ENCODE assay signal across 38 mouse cellular contexts in genomic region chr13:26769424-26769823, GRCm38 (mm10). TPM values are rescaled to one million over a fixed set of nuclear protein-coding genes. Genes with fewer than 3 reads are reported as not detected.
A peak's percentile ranks its signal among the peaks of the same experiment; 100 is the strongest.
DNase-seq lines count a peak whose midpoint lies in the region; ATAC-seq lines count a peak whose summit lies in the region.
"Had no signal": no experiment of that assay in that cellular context is flagged by ENCODE, and none has a peak within 500 bp of the region (broad histone marks: within the 10 kb centered on the region; RNA-seq: fewer than 3 reads in every experiment).

No protein-coding gene starts in this region.

- no peaks in the 10 kb centered on the region for H3K36me3 ChIP-seq in forebrain, embryonic 10.5 days (replicated peaks)
- H3K36me3 ChIP-seq in forebrain, embryonic 14.5 days (ENCODE audit: control insufficient read depth, insufficient read depth, low read length), result no peaks in the 10 kb centered on the region
- H3K36me3 ChIP-seq: embryonic facial prominence, embryonic 15.5 days; heart, embryonic 12.5 days; hindbrain, embryonic 15.5 days; kidney, embryonic 15.5 days; limb, embryonic 15.5 days; liver, embryonic 15.5 days had no signal

- no peaks in the 10 kb centered on the region for H3K27me3 ChIP-seq in forebrain, embryonic 10.5 days (ENCODE audit: poor library complexity, severe bottlenecking)
- H3K27me3 ChIP-seq in forebrain, embryonic 14.5 days (replicated peaks; ENCODE audit: control insufficient read depth, insufficient read depth, low read length), result no peaks in the 10 kb centered on the region
- H3K27me3 ChIP-seq: embryonic facial prominence, embryonic 15.5 days; forebrain, embryonic 13.5 days; heart, embryonic 12.5 days; hindbrain, embryonic 15.5 days; kidney, embryonic 15.5 days; limb, embryonic 15.5 days; liver, embryonic 15.5 days had no signal

- no peak overlapping the region for H3K4me2 ChIP-seq in forebrain, embryonic 14.5 days (ENCODE audit: low read length)
- H3K4me2 ChIP-seq: embryonic facial prominence, embryonic 15.5 days; forebrain, embryonic 13.5 days; heart, embryonic 12.5 days; hindbrain, embryonic 15.5 days; kidney, embryonic 15.5 days; limb, embryonic 15.5 days; liver, embryonic 15.5 days; lung, embryonic 14.5 days had no signal

- 0 out of 2 replicates have a peak overlapping the region, but pooled peaks have one; percentile 8 for H3K27ac ChIP-seq in forebrain, embryonic 10.5 days
- H3K27ac ChIP-seq in forebrain, embryonic 14.5 days (ENCODE audit: low read depth, low read length), result no peak overlapping the region
- H3K27ac ChIP-seq: embryonic facial prominence, embryonic 15.5 days; forebrain, embryonic 13.5 days; hindbrain, embryonic 15.5 days; kidney, embryonic 15.5 days; layer of hippocampus, adult 2 months; limb, embryonic 15.5 days; liver, embryonic 15.5 days; stomach, postnatal 0 days had no signal

- H3K4me1 ChIP-seq in forebrain, embryonic 10.5 days, result no peaks in the 10 kb centered on the region
- H3K4me1 ChIP-seq in forebrain, embryonic 14.5 days (ENCODE audit: control insufficient read depth, insufficient read depth, low read length), result no peaks in the 10 kb centered on the region
- H3K4me1 ChIP-seq: embryonic facial prominence, embryonic 15.5 days; forebrain, embryonic 13.5 days; heart, embryonic 12.5 days; hindbrain, embryonic 15.5 days; kidney, embryonic 15.5 days; limb, embryonic 15.5 days; liver, embryonic 15.5 days had no signal

- no peak for DNase-seq in forebrain, embryonic 10.5 days (ENCODE audit: extremely low spot score, low spot score)
- no peak for DNase-seq in forebrain, embryonic 14.5 days (ENCODE audit: low spot score)
- peak; percentile 8 for DNase-seq in thymus, postnatal 4 days
- no peak for DNase-seq in thymus, postnatal 36 days
- DNase-seq in right cerebral cortex, adult 2 months (ENCODE audit: low spot score in 2 of 2), result no peak
- DNase-seq: adrenal gland, postnatal 10 days; cerebellum, adult 11 months; cerebellum, adult 9-11 months; embryo, embryonic 11 days; gastrocnemius, postnatal 25 days; heart, adult 18-20 months; kidney, adult 18-20 months; kidney, postnatal 36 days; left cerebral cortex, postnatal 4 days; lung, embryonic 14.5 days; lung, postnatal 14 days; midbrain, embryonic 14.5 days; retina, postnatal 1 day; spleen, adult 18-20 months; thymus, postnatal 14 days had no signal

- 95% methylated on average over 15 of the region's 15 CpGs for whole genome bisulfite sequencing in forebrain, embryonic 10.5 days
- 97% methylated on average over 15 of the region's 15 CpGs for WGBS in forebrain, embryonic 14.5 days

- H3K4me3 ChIP-seq in forebrain, embryonic 10.5 days, result no peak overlapping the region
- no peak overlapping the region for H3K4me3 ChIP-seq in forebrain, embryonic 14.5 days (ENCODE audit: low read depth, low read length)
- H3K4me3 ChIP-seq: embryonic facial prominence, embryonic 15.5 days; forebrain, embryonic 13.5 days; heart, embryonic 12.5 days; hindbrain, embryonic 15.5 days; kidney, embryonic 15.5 days; layer of hippocampus, adult 2 months; limb, embryonic 15.5 days; liver, embryonic 15.5 days had no signal

- ATAC-seq in forebrain, embryonic 14.5 days, result no peak
- 0 out of 2 replicates have a peak, but pooled peaks have one; percentile 1 for ATAC-seq in neutrophil, adult 5-6 weeks (ENCODE audit: extremely low read depth, insufficient number of reproducible peaks, low FRiP score, poor library complexity, severe bottlenecking)
- no peak for ATAC-seq in cerebellum, adult (ENCODE audit: insufficient number of reproducible peaks, low FRiP score, low TSS enrichment)
- ATAC-seq: forebrain, embryonic 13.5 days had no signal

- H3K9me3 ChIP-seq in forebrain, embryonic 10.5 days, result no peaks in the 10 kb centered on the region
- no peaks in the 10 kb centered on the region for H3K9me3 ChIP-seq in forebrain, embryonic 14.5 days (replicated peaks; ENCODE audit: control insufficient read depth, low read length)
- H3K9me3 ChIP-seq: embryonic facial prominence, embryonic 15.5 days; forebrain, embryonic 13.5 days; heart, embryonic 12.5 days; hindbrain, embryonic 15.5 days; kidney, embryonic 15.5 days; limb, embryonic 15.5 days; liver, embryonic 15.5 days had no signal

- H3K9ac ChIP-seq in forebrain, embryonic 14.5 days (ENCODE audit: low read length), result no peak overlapping the region
- H3K9ac ChIP-seq: embryonic facial prominence, embryonic 15.5 days; forebrain, embryonic 13.5 days; heart, embryonic 12.5 days; hindbrain, embryonic 15.5 days; kidney, embryonic 15.5 days; limb, embryonic 15.5 days; liver, embryonic 15.5 days; lung, embryonic 14.5 days had no signal

RNA-seq across cellular contexts. Expression of gene Hdgfl1, which starts 0.5 kb away (rescaled TPM):
- polyA plus RNA-seq in forebrain, embryonic 10.5 days (2016; fragmentation: Nextera tagmentation; extraction: Ambion mirVana), result not detected in 2 replicates
- not detected in 2 replicates for polyA plus RNA-seq in forebrain, embryonic 14.5 days (2014; fragmentation: Nextera tagmentation; extraction: Ambion mirVana)
- total RNA-seq in neutrophil, adult 5-6 weeks (2017), result not detected in 2 replicates
- total RNA-seq: adrenal gland, postnatal 10 days; gastrocnemius, adult 18-20 months; gastrocnemius, postnatal 25 days; heart, adult 18-20 months; hematopoietic stem cell, adult 5-6 weeks; layer of hippocampus, adult 2 months; layer of hippocampus, postnatal 25 days; left cerebral cortex, postnatal 4 days; monocyte, adult 5-6 weeks had no signal
- polyA plus RNA-seq: embryonic facial prominence, embryonic 15.5 days; forebrain, embryonic 13.5 days; heart, embryonic 12.5 days; heart, postnatal 0 days; hindbrain, embryonic 15.5 days; intestine, embryonic 14.5 days; kidney, embryonic 15.5 days; limb, embryonic 15.5 days; liver, embryonic 15.5 days; lung, embryonic 14.5 days; midbrain, embryonic 14.5 days; neural tube, embryonic 14.5 days; stomach, postnatal 0 days had no signal
